Mouse (Mus musculus): ENCODE results near the gene Ruvbl1. TPM values are rescaled to one million over a fixed set of nuclear protein-coding genes. Genes with fewer than 3 reads are reported as not detected.

Gene Ruvbl1
- polyA plus RNA-seq, 1 experiment from 2014 or later = 37.9 TPM

DNA sequence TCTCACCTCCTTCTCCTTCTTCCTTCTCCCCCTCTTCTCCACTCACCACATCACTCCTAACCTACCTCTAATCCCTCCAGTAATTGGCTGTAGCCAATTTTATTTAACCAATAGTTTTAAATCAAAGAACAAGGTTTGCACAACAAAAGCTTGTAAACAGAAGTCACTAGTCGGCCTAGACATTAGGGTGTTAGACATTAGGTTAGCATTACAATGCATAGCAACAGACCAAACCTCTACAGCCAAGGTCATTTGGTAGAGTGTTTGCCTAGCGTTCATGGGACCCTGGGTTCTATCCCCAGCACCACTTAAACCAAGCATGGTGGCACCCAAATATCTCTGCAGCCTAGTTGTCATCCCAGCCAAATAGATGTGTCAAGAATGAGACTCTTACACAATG, 10.7 kb upstream of the Ruvbl1 start:
- WGBS = 61% methylated on average over 2 of the region's 2 CpGs
- no peak for TF ChIP-seq EP300 (optimal IDR thresholded peaks at IDR 0.05)
- TF ChIP-seq CTCF (IDR thresholded peaks at IDR 0.05; ENCODE audit: low read depth) = no peak
- no peaks in the 10 kb centered on the region for H3K9me3 ChIP-seq (ENCODE audit: control insufficient read depth, low read length)
- ATAC-seq (ENCODE audit: low FRiP score, low TSS enrichment) (no peak), DNase-seq (ENCODE audit: low spot score) (no peak)
- no peak overlapping the region for H3K27ac ChIP-seq (replicated peaks)
- H3K4me3 ChIP-seq (ENCODE audit: low read depth, low read length) = no peak overlapping the region
- H3K9ac ChIP-seq (ENCODE audit: low read length) = no peak overlapping the region
- H3K4me2 ChIP-seq (replicated peaks; ENCODE audit: low read depth) = no peak overlapping the region
- no peaks in the 10 kb centered on the region for H3K27me3 ChIP-seq (ENCODE audit: control insufficient read depth, insufficient read depth, low read length)
- no peaks in the 10 kb centered on the region for H3K36me3 ChIP-seq (ENCODE audit: control insufficient read depth, insufficient read depth, low read length)
- H3K4me1 ChIP-seq (replicated peaks; ENCODE audit: control insufficient read depth, insufficient read depth) = no peaks in the 10 kb centered on the region

DNA sequence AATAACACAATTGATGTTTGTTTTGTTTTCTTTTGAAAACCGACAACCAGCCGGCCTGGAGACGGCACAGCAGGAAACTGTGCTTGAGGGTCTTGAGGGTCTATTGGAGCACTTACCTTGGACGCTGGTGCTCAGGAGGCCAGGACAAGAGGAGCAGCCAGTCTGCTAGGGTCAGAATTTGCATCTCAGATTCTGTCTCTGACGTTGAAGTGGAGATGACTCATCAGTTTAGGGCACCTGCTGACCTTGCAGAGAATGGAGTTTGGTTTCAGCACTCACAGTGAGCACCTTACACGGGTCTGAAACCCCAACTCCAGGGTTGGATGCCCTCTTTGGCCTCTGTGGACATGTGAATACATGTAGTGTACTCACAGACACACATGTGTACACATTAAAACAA, 4.7 kb downstream of the Ruvbl1 start:
- peaks cover 7% of the 10 kb centered on the region for H3K36me3 ChIP-seq (ENCODE audit: control insufficient read depth, insufficient read depth, low read length)
- no peak for ATAC-seq (ENCODE audit: low FRiP score, low TSS enrichment)
- no peak overlapping the region for H3K27ac ChIP-seq (replicated peaks)
- no peaks in the 10 kb centered on the region for H3K9me3 ChIP-seq (ENCODE audit: control insufficient read depth, low read length)
- no peak overlapping the region for H3K4me3 ChIP-seq (ENCODE audit: low read depth, low read length)
- H3K4me1 ChIP-seq (replicated peaks; ENCODE audit: control insufficient read depth, insufficient read depth) = 0 out of 2 replicates have a peak, but pooled peaks cover 4% of the 10 kb centered on the region
- WGBS = 75% methylated on average over 6 of the region's 6 CpGs
- no peak for TF ChIP-seq EP300 (optimal IDR thresholded peaks at IDR 0.05)
- no peak for TF ChIP-seq CTCF (IDR thresholded peaks at IDR 0.05; ENCODE audit: low read depth)
- no peaks in the 10 kb centered on the region for H3K27me3 ChIP-seq (ENCODE audit: control insufficient read depth, insufficient read depth, low read length)
- H3K9ac ChIP-seq (ENCODE audit: low read length) = no peak overlapping the region
- no peak overlapping the region for H3K4me2 ChIP-seq (replicated peaks; ENCODE audit: low read depth)
- DNase-seq (ENCODE audit: low spot score) = no peak

DNA sequence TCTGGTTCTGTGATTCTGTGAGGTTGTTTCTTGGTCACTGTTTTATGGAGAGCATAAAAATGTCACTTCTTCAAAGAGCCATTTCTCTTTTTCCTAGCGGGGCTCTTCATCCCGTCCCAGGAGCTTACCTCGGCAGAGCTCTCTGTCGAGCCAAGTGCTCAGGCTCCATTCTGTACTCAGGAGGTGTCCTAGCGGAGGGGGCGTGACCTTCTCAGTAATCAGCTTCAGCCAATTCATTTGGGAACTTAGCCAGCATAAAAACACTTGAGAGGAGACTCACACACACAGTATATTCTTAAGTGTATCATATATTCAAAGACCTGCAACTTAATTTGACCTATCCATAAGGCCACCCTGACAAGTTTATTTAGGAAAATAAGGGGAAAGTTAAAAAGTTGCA, 15.2 kb downstream of the Ruvbl1 start:
- ATAC-seq (ENCODE audit: low FRiP score, low TSS enrichment) = no peak
- no peak overlapping the region for H3K27ac ChIP-seq (replicated peaks)

DNA sequence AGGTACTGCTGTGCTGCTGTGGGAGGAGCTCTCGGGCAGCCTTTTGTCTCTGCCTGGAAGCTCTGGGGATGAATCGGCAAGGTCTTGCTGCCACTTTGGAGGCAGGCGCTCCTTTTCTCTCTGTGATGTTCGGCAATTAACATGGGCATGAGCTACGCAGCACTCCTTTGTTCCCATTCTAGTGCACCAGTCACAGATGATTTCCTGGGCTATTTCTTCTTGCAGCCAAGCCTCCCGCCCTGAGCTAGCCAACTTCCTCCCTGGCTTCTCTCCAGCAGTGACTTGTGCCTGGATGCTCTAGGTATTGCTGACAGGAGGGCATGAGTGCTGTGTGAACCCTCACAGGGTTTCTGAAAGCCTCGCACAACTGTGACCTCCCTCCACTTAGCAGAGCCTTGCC, 17.9 kb downstream of the Ruvbl1 start:
- no peaks in the 10 kb centered on the region for H3K9me3 ChIP-seq (ENCODE audit: control insufficient read depth, low read length)
- H3K27ac ChIP-seq (replicated peaks) = no peak overlapping the region
- ATAC-seq (ENCODE audit: low FRiP score, low TSS enrichment) (no peak), DNase-seq (ENCODE audit: low spot score) (no peak)
- no peak overlapping the region for H3K4me2 ChIP-seq (replicated peaks; ENCODE audit: low read depth)
- 74% methylated on average over 7 of the region's 7 CpGs for WGBS
- H3K27me3 ChIP-seq (ENCODE audit: control insufficient read depth, insufficient read depth, low read length) = no peaks in the 10 kb centered on the region
- no peaks in the 10 kb centered on the region for H3K4me1 ChIP-seq (replicated peaks; ENCODE audit: control insufficient read depth, insufficient read depth)
- no peak overlapping the region for H3K9ac ChIP-seq (ENCODE audit: low read length)
- TF ChIP-seq CTCF (IDR thresholded peaks at IDR 0.05; ENCODE audit: low read depth) (no peak), EP300 (optimal IDR thresholded peaks at IDR 0.05) (no peak)
- H3K36me3 ChIP-seq (ENCODE audit: control insufficient read depth, insufficient read depth, low read length) = peaks cover 10% of the 10 kb centered on the region; the same call in 1 of the 2 replicates
- H3K4me3 ChIP-seq (ENCODE audit: low read depth, low read length) = no peak overlapping the region

More for the DNA sequence above, 15.2 kb downstream of the Ruvbl1 start:
- Histone ChIP-seq H3K4me3 (ENCODE audit: low read depth, low read length) (no peak overlapping the region), H3K36me3 (ENCODE audit: control insufficient read depth, insufficient read depth, low read length) (peaks cover 15% of the 10 kb centered on the region; the same call in 1 of the 2 replicates), H3K4me1 (replicated peaks; ENCODE audit: control insufficient read depth, insufficient read depth) (no peaks in the 10 kb centered on the region), H3K9ac (ENCODE audit: low read length) (no peak overlapping the region), H3K4me2 (replicated peaks; ENCODE audit: low read depth) (no peak overlapping the region), H3K27me3 (ENCODE audit: control insufficient read depth, insufficient read depth, low read length) (no peaks in the 10 kb centered on the region), H3K9me3 (ENCODE audit: control insufficient read depth, low read length) (no peaks in the 10 kb centered on the region)
- WGBS = 54% methylated on average over 6 of the region's 6 CpGs
- TF ChIP-seq EP300 (optimal IDR thresholded peaks at IDR 0.05) (no peak), CTCF (IDR thresholded peaks at IDR 0.05; ENCODE audit: low read depth) (no peak)
- no peak for DNase-seq (ENCODE audit: low spot score)

DNA sequence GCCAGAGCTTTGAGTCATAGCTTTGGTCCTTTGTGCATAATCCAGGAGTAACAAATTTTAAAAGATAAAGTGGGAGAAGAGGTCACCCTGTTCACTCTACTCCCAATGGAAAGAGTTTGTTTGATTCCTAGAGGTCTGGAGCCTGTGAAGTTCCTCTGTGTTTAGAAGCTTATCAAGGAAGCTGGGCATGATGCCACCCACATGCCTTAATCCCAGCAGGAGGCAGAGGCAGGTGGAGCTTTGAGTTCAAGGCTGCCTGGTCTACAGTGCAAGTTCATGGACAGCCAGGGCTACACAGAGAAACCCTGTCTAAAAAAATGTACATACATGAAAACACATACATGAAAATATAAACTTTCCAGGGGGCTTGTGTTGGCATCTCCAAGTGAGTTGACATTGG, 18.7 kb downstream of the Ruvbl1 start:
- no peaks in the 10 kb centered on the region for H3K27me3 ChIP-seq (ENCODE audit: control insufficient read depth, insufficient read depth, low read length)
- H3K9ac ChIP-seq (ENCODE audit: low read length) = no peak overlapping the region
- H3K4me1 ChIP-seq (replicated peaks; ENCODE audit: control insufficient read depth, insufficient read depth) = no peaks in the 10 kb centered on the region
- ATAC-seq (ENCODE audit: low FRiP score, low TSS enrichment) (no peak), DNase-seq (ENCODE audit: low spot score) (no peak)
- H3K9me3 ChIP-seq (ENCODE audit: control insufficient read depth, low read length) = no peaks in the 10 kb centered on the region
- no peak overlapping the region for H3K4me3 ChIP-seq (ENCODE audit: low read depth, low read length)
- H3K27ac ChIP-seq (replicated peaks) = no peak overlapping the region
- H3K4me2 ChIP-seq (replicated peaks; ENCODE audit: low read depth) = no peak overlapping the region
- peaks cover 9% of the 10 kb centered on the region; the same call in 1 of the 2 replicates for H3K36me3 ChIP-seq (ENCODE audit: control insufficient read depth, insufficient read depth, low read length)
- TF ChIP-seq CTCF (IDR thresholded peaks at IDR 0.05; ENCODE audit: low read depth) = no peak

DNA sequence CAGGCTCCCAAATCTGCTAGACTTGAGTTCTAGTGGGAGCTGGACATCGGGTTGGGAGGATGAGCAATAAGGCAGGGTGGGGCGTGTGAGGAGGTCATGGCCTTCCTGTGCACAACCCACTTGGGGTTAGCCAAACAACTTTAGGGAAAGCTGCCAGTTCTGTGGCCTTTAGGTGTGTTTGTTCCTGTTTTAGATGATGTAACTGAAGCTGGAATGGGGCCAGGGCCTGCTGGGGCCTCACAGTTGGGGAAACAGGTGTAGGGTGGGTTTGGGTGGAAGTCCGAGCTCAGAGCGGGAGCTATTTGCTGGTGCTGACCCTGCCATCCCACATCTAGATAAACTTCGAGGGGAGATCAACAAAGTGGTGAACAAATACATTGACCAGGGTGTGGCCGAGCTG, 20.2 kb downstream of the Ruvbl1 start:
- ATAC-seq (ENCODE audit: low FRiP score, low TSS enrichment) (0 out of 2 replicates have a peak, but pooled peaks have one; percentile 32), DNase-seq (ENCODE audit: low spot score) (peak; percentile 56)
- 64% methylated on average over 6 of the region's 6 CpGs for WGBS
- H3K9ac ChIP-seq (ENCODE audit: low read length) = no peak overlapping the region
- no peaks in the 10 kb centered on the region for H3K27me3 ChIP-seq (ENCODE audit: control insufficient read depth, insufficient read depth, low read length)
- H3K4me2 ChIP-seq (replicated peaks; ENCODE audit: low read depth) = no peak overlapping the region
- H3K4me3 ChIP-seq (ENCODE audit: low read depth, low read length) = no peak overlapping the region
- TF ChIP-seq CTCF (IDR thresholded peaks at IDR 0.05; ENCODE audit: low read depth) = no peak
- TF ChIP-seq EP300 (optimal IDR thresholded peaks at IDR 0.05) = no peak
- no peak overlapping the region for H3K27ac ChIP-seq (replicated peaks)
- H3K4me1 ChIP-seq (replicated peaks; ENCODE audit: control insufficient read depth, insufficient read depth) = no peaks in the 10 kb centered on the region
- peaks cover under 1% of the 10 kb centered on the region; the same call in 1 of the 2 replicates for H3K36me3 ChIP-seq (ENCODE audit: control insufficient read depth, insufficient read depth, low read length)
- H3K9me3 ChIP-seq (ENCODE audit: control insufficient read depth, low read length) = no peaks in the 10 kb centered on the region
